Mouse (Mus musculus) heart, embryonic 10.5 days (tissue): ENCODE measurements around the gene Slc24a3. TPM values are rescaled to one million over a fixed set of nuclear protein-coding genes. Genes with fewer than 3 reads are reported as not detected.

ENCODE experiments used
- DNase-seq: peaks from one replicate; pipeline ENCODE4 v3.0.0-alpha.2; 2017; ENCODE audit warnings: low spot score
- H3K27ac ChIP-seq: fragments of 300-500 bp; sonication (generic); 2 replicates; pipeline ENCODE4 v1.5.1; 2016; ENCODE audit warnings: mild to moderate bottlenecking
- H3K27me3 ChIP-seq: fragments of 300-500 bp; sonication (generic); 2 replicates; pipeline ENCODE4 v1.6.1; 2016; ENCODE audit warnings: mild to moderate bottlenecking; ENCODE audit not compliant: poor library complexity, insufficient read depth, severe bottlenecking
- H3K36me3 ChIP-seq: fragments of 300-500 bp; sonication (generic); 2 replicates; pipeline ENCODE4 v1.6.1; 2016; ENCODE audit warnings: mild to moderate bottlenecking, moderate library complexity
- H3K4me1 ChIP-seq: fragments of 300-500 bp; sonication (generic); 2 replicates; pipeline ENCODE4 v1.6.1; 2016; ENCODE audit warnings: mild to moderate bottlenecking
- H3K4me3 ChIP-seq: fragments of 300-500 bp; sonication (generic); 2 replicates; pipeline ENCODE4 v1.5.1; 2016; ENCODE audit warnings: mild to moderate bottlenecking, moderate library complexity
- H3K9me3 ChIP-seq: fragments of 300-500 bp; sonication (generic); 2 replicates; pipeline ENCODE4 v1.6.1; 2016; ENCODE audit warnings: mild to moderate bottlenecking, moderate library complexity
- WGBS: fragments of 180-500 bp; shearing (Covaris S2); methylation state at CpG from one replicate; pipeline ENCODE4 v1.1.7; 2016; 5-methylcytosine and 5-hydroxymethylcytosine counted together
- polyA plus RNA-seq: library from polyadenylated mRNA; unstranded; fragments of >200 nt; fragmentation: Nextera tagmentation; extraction: Ambion mirVana; gene quantifications from 2 replicates; pipeline ENCODE4 v1.2.1, GENCODE M21; 2016

Gene Slc24a3
- polyA plus RNA-seq, 1 experiment from 2014 or later, result 2.2 TPM

DNA sequence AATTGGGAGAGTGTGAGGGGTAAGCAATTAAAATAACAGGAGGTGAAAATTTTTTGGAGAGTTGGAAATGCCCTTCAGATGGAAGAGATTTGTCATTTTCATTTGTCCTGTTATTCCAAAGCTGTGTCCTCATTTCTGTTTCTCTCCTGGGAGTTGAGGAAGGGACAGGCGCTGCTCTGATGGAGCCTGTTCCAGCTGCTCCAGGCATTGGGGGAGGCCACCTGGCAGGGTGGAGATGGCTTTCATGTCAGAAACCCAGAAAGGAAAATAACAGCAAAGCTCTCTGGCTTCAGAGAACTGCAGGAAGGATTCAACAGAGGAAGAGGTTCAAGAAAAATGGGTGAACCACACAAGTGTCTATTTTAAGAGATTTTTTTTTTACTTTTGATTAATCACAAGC, 186.2 kb downstream of the Slc24a3 start:
- no peaks in the 10 kb centered on the region for H3K9me3 ChIP-seq
- no peak overlapping the region for H3K27ac ChIP-seq
- no peaks in the 10 kb centered on the region for H3K27me3 ChIP-seq
- H3K4me1 ChIP-seq, result no peaks in the 10 kb centered on the region
- DNase-seq, result no peak
- WGBS, result 85% methylated on average over 1 of the region's 1 CpGs
- no peak overlapping the region for H3K4me3 ChIP-seq
- H3K36me3 ChIP-seq, result no peaks in the 10 kb centered on the region

GRCm38 (mm10) chr2:145358236-145358942, 190.8 kb downstream of the Slc24a3 start:
- WGBS, result 80% methylated on average over 6 of the region's 6 CpGs
- no peaks in the 10 kb centered on the region for H3K4me1 ChIP-seq
- no peak for DNase-seq
- H3K9me3 ChIP-seq, result no peaks in the 10 kb centered on the region
- H3K36me3 ChIP-seq, result no peaks in the 10 kb centered on the region
- H3K27ac ChIP-seq, result no peak overlapping the region
- H3K27me3 ChIP-seq, result no peaks in the 10 kb centered on the region
- H3K4me3 ChIP-seq, result no peak overlapping the region

- H3K4me1 ChIP-seq, result no peaks in the 10 kb centered on the region
- no peaks in the 10 kb centered on the region for H3K9me3 ChIP-seq
- H3K36me3 ChIP-seq, result no peaks in the 10 kb centered on the region
- H3K4me3 ChIP-seq, result no peak overlapping the region
- 75% methylated on average over 2 of the region's 2 CpGs for WGBS
- H3K27me3 ChIP-seq, result no peaks in the 10 kb centered on the region
- no peak for DNase-seq
- no peak overlapping the region for H3K27ac ChIP-seq
These were observed 196.1 kb downstream of the Slc24a3 start for GRCm38 (mm10) chr2:145363604-145364003.

GRCm38 (mm10) chr2:145368701-145369100, 201.1 kb downstream of the Slc24a3 start:
- Histone ChIP-seq H3K27me3 (no peaks in the 10 kb centered on the region), H3K27ac (no peak overlapping the region), H3K4me3 (no peak overlapping the region), H3K36me3 (no peaks in the 10 kb centered on the region), H3K4me1 (peaks cover 3% of the 10 kb centered on the region; the same call in 1 of the 2 replicates), H3K9me3 (no peaks in the 10 kb centered on the region)
- no peak for DNase-seq
- WGBS, result 56% methylated on average over 2 of the region's 2 CpGs

DNA sequence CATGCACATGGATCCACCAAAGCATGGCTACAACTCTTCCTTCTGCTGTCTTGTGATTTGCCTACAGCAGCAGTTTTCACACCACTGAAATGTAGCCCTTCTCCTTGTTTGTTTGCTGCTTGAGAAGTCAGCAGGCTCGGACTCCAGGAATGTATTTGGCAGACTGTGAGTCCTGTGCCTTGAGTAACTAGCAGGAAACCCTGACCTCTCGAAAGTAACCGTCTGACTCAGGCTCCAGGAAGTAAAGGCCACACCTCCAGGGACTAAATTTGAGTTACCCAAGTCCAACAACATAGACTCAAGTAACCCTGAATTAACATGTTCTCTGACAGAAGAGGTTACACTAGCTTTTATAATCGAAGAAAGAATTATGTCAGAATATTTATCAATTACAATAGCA, 203.2 kb downstream of the Slc24a3 start:
- H3K9me3 ChIP-seq, result no peaks in the 10 kb centered on the region
- H3K4me1 ChIP-seq, result peaks cover 3% of the 10 kb centered on the region; the same call in 1 of the 2 replicates
- 59% methylated on average over 4 of the region's 4 CpGs for WGBS
- H3K4me3 ChIP-seq, result no peak overlapping the region
- DNase-seq, result no peak
- no peaks in the 10 kb centered on the region for H3K27me3 ChIP-seq
- no peaks in the 10 kb centered on the region for H3K36me3 ChIP-seq
- H3K27ac ChIP-seq, result no peak overlapping the region

DNA sequence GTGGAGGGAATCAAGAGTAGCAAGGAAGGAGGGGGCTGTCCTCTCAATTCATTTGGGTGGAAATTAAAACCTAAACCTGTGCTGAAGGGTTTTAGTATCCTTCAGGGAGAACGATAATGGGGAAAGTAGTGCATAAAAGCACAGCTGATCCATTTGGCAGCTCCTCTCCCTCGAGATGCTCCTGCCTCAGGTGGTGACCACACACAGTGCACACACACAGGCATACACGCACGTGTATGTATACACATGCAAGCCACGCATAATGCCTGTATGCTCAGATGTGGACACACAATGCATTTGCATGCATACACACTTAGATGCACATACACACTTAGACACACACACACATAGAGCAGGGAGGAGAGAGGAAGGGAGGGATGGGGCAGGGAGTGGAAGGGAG, 206.2 kb downstream of the Slc24a3 start:
- Histone ChIP-seq H3K4me1 (peaks cover 3% of the 10 kb centered on the region; the same call in 1 of the 2 replicates), H3K4me3 (no peak overlapping the region), H3K27ac (no peak overlapping the region), H3K9me3 (no peaks in the 10 kb centered on the region), H3K27me3 (no peaks in the 10 kb centered on the region), H3K36me3 (no peaks in the 10 kb centered on the region)
- 85% methylated on average over 5 of the region's 5 CpGs for WGBS
- DNase-seq, result no peak

DNA sequence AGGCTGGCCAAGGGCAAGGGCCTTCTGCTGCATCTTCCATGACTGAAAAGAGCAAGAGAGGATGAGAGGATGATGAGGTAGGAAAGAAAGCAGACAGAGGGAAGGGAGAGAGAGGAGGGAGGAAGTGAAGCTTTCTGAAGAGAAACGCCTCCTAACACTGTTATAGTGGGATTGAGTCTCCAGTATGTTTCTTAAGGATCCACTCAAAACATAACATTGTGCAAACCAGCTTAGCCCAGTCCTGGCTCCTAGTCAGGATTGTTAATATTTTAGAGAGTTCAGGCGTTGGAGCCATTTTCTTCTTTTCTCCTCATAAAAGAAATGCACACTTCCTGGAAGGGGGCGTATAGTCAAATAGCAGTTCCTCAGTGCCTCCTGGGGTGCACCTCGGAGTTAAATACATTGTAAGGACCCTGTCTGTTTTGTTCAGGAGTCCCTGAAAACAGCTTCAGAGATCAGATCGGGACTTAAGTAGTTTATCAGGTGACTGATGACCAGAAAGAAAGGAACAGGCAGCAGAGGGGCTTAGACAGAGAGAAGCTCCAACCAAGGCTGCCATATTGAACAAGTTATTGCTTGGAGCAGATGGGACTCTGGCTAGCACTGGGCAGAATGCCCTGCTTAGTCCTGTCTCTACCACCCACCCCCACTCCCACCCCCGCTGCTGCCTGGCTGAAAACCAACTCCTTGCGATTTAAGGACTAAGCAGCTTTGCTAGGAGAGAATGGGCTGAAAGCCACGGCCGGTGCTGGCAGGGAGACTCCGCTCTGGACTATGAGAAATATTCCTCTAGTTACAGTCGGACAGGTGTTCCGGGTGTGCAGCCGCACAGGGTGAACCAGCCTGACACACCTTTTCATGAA, 215.6 kb downstream of the Slc24a3 start:
- no peaks in the 10 kb centered on the region for H3K36me3 ChIP-seq
- H3K27me3 ChIP-seq, result no peaks in the 10 kb centered on the region
- WGBS, result 84% methylated on average over 13 of the region's 13 CpGs
- no peak for DNase-seq
- no peak overlapping the region for H3K27ac ChIP-seq
- H3K4me1 ChIP-seq, result peaks cover 29% of the 10 kb centered on the region; the same call in 1 of the 2 replicates
- H3K9me3 ChIP-seq, result no peaks in the 10 kb centered on the region
- no peak overlapping the region for H3K4me3 ChIP-seq

GRCm38 (mm10) chr2:145384221-145384620, 216.7 kb downstream of the Slc24a3 start:
- no peaks in the 10 kb centered on the region for H3K36me3 ChIP-seq
- H3K9me3 ChIP-seq, result no peaks in the 10 kb centered on the region
- no peak for DNase-seq
- H3K4me3 ChIP-seq, result no peak overlapping the region
- peaks cover 29% of the 10 kb centered on the region; the same call in 1 of the 2 replicates for H3K4me1 ChIP-seq
- WGBS, result 86% methylated on average over 2 of the region's 2 CpGs
- peak overlapping the region; percentile 10; the same call in 1 of the 2 replicates for H3K27ac ChIP-seq
- H3K27me3 ChIP-seq, result no peaks in the 10 kb centered on the region

GRCm38 (mm10) chr2:145385220-145385619, 217.7 kb downstream of the Slc24a3 start:
- H3K9me3 ChIP-seq, result no peaks in the 10 kb centered on the region
- peaks cover 29% of the 10 kb centered on the region; the same call in 1 of the 2 replicates for H3K4me1 ChIP-seq
- 29% methylated on average over 3 of the region's 3 CpGs for WGBS
- H3K4me3 ChIP-seq, result no peak overlapping the region
- peak; percentile 74 for DNase-seq
- no peaks in the 10 kb centered on the region for H3K36me3 ChIP-seq
- no peaks in the 10 kb centered on the region for H3K27me3 ChIP-seq
- peak overlapping the region; percentile 10; the same call in 1 of the 2 replicates for H3K27ac ChIP-seq

- DNase-seq, result peak; percentile 24
- Histone ChIP-seq H3K4me3 (no peak overlapping the region), H3K9me3 (no peaks in the 10 kb centered on the region), H3K27me3 (no peaks in the 10 kb centered on the region), H3K4me1 (peaks cover 29% of the 10 kb centered on the region; the same call in 1 of the 2 replicates), H3K27ac (0 out of 2 replicates have a peak overlapping the region, but pooled peaks have one; percentile 10), H3K36me3 (no peaks in the 10 kb centered on the region)
- 11% methylated on average over 1 of the region's 1 CpGs for WGBS
These were observed 218.2 kb downstream of the Slc24a3 start for GRCm38 (mm10) chr2:145385773-145386172.

- DNase-seq, result peak; percentile 55
- 53% methylated on average over 3 of the region's 3 CpGs for WGBS
- H3K27ac ChIP-seq, result peak overlapping the region; percentile 56; the same call in 1 of the 2 replicates
- H3K9me3 ChIP-seq, result no peaks in the 10 kb centered on the region
- no peaks in the 10 kb centered on the region for H3K36me3 ChIP-seq
- H3K4me1 ChIP-seq, result peaks cover 32% of the 10 kb centered on the region
- H3K4me3 ChIP-seq, result no peak overlapping the region
- H3K27me3 ChIP-seq, result no peaks in the 10 kb centered on the region
These were observed 228.2 kb downstream of the Slc24a3 start for GRCm38 (mm10) chr2:145395804-145396203.

GRCm38 (mm10) chr2:145396579-145396978, 229.0 kb downstream of the Slc24a3 start:
- no peak overlapping the region for H3K4me3 ChIP-seq
- 46% methylated on average over 7 of the region's 7 CpGs for WGBS
- H3K4me1 ChIP-seq, result peaks cover 27% of the 10 kb centered on the region
- no peaks in the 10 kb centered on the region for H3K9me3 ChIP-seq
- no peaks in the 10 kb centered on the region for H3K27me3 ChIP-seq
- DNase-seq, result peak; percentile 71
- no peaks in the 10 kb centered on the region for H3K36me3 ChIP-seq
- H3K27ac ChIP-seq, result peak overlapping the region; percentile 6; the same call in 1 of the 2 replicates
